Mouse (Mus musculus) liver, adult 2 months (tissue): ENCODE measurements around the gene Fryl. TPM values are rescaled to one million over a fixed set of nuclear protein-coding genes. Genes with fewer than 3 reads are reported as not detected.

ENCODE experiments used
- DNase-seq: peaks from one replicate; pipeline ENCODE4 v3.0.0-alpha.2; 2011; ENCODE audit warnings: low read depth, low spot score; ENCODE audit errors: extremely low read depth
- H3K27ac ChIP-seq: fragments of 200-500 bp; replicated peaks from 2 replicates; pipeline ENCODE4 v1.5.1; 2012; ENCODE audit warnings: low read depth, mild to moderate bottlenecking, control low read depth, inconsistent platforms, low read length; ENCODE audit not compliant: insufficient read depth
- H3K27me3 ChIP-seq: fragments of 200-500 bp; 2 replicates; pipeline ENCODE4 v1.6.1; 2012; ENCODE audit warnings: mild to moderate bottlenecking, moderate library complexity, low read length, inconsistent platforms; ENCODE audit not compliant: control insufficient read depth, insufficient read depth
- H3K36me3 ChIP-seq: fragments of 200-500 bp; 2 replicates; pipeline ENCODE4 v1.6.1; 2012; ENCODE audit warnings: low read length, inconsistent platforms; ENCODE audit not compliant: control insufficient read depth, insufficient read depth
- H3K4me1 ChIP-seq: fragments of 200-500 bp; 2 replicates; pipeline ENCODE4 v1.6.1; 2011; ENCODE audit warnings: low read length; ENCODE audit not compliant: control insufficient read depth, insufficient read depth
- H3K4me3 ChIP-seq: fragments of 200-500 bp; 2 replicates; pipeline ENCODE4 v1.5.1; 2011; ENCODE audit warnings: low read depth, mild to moderate bottlenecking, control low read depth, low read length, moderate library complexity; ENCODE audit not compliant: insufficient read depth
- H3K79me2 ChIP-seq: fragments of 200-500 bp; 2 replicates; pipeline ENCODE4 v1.6.1; 2012; ENCODE audit warnings: inconsistent platforms, mild to moderate bottlenecking, low read length, moderate library complexity; ENCODE audit not compliant: control insufficient read depth, insufficient read depth
- H3K9ac ChIP-seq: fragments of 200-500 bp; 2 replicates; pipeline ENCODE4 v1.6.1; 2012; ENCODE audit warnings: low read depth, mild to moderate bottlenecking, control low read depth, inconsistent platforms, low read length
- CTCF ChIP-seq: fragments of 200-500 bp; IDR thresholded peaks from 2 replicates; pipeline ENCODE4 v1.5.1; 2011; ENCODE audit warnings: low read depth, low read length, control low read depth
- POLR2A ChIP-seq: fragments of 200-500 bp; IDR thresholded peaks from 2 replicates; pipeline ENCODE4 v1.6.1; 2011; ENCODE audit warnings: low read length, control low read depth; ENCODE audit not compliant: insufficient read depth; ENCODE audit errors: extremely low read depth
- WGBS: fragments of 180-500 bp; shearing (Covaris S2); methylation state at CpG from one replicate; pipeline ENCODE4 v1.1.7; 2018; 5-methylcytosine and 5-hydroxymethylcytosine counted together
- polyA plus RNA-seq: library from polyadenylated mRNA; depleted of rRNA; stranded (reverse); fragments of >200 nt; gene quantifications from 2 replicates; pipeline ENCODE4 v1.2.3, GENCODE M21; 2012
- total RNA-seq: library from RNA; depleted of rRNA; stranded (reverse); fragments of >200 nt; gene quantifications from 2 replicates; pipeline ENCODE4 v1.2.3, GENCODE M21; 2014

Gene Fryl
- total and polyA plus RNA-seq, 2 experiments: 9.5 to 18.7 TPM

DNA sequence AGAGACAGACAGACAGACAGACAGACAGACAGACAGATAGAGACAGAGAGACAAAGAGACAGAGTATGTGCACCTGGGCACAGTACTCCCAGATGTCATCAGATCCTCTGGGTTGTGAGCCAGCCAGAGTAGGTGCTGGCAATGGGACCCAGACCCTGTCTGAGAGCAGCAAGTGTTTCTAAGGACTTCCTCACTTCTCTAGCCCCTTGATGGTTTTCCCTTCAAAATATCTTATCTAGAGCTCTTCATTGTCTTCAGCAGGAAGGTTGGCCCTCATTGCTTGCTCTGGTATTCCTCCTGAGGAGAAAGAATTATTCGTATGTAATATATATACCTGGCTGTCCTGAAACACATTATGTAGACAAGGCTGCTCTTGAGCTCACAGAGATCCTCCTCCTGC lies 263.9 kb downstream of the Fryl start:
- H3K27ac ChIP-seq: no peak overlapping the region
- 78% methylated on average over 1 of the region's 1 CpGs for WGBS
- no peak overlapping the region for H3K4me3 ChIP-seq
- TF ChIP-seq CTCF (no peak), POLR2A (no peak)
- DNase-seq: no peak
- no peaks in the 10 kb centered on the region for H3K36me3 ChIP-seq
- no peaks in the 10 kb centered on the region for H3K27me3 ChIP-seq
- no peaks in the 10 kb centered on the region for H3K4me1 ChIP-seq
- no peak overlapping the region for H3K9ac ChIP-seq
- H3K79me2 ChIP-seq: no peaks in the 10 kb centered on the region

DNA sequence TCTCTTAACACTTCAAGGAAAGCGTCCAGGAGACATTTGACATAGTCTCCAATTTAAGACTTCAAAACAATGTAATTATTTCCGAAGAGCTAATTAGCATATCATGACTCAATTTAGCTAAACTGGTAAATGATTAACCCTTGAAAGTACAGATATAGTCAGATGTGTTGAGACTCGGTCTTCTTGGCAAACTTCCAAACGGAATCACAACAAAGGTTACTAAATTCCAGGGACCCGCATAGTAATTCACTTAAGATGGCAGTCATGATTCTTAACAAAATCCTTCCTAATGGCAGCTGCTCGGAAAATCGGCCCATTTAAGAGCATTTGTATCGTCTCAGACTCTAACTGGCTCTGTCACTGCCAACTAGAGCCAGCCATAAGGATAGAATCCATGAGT lies 266.7 kb downstream of the Fryl start:
- Histone ChIP-seq H3K9ac (no peak overlapping the region), H3K27ac (no peak overlapping the region), H3K4me1 (no peaks in the 10 kb centered on the region), H3K4me3 (no peak overlapping the region), H3K36me3 (no peaks in the 10 kb centered on the region), H3K27me3 (no peaks in the 10 kb centered on the region), H3K79me2 (no peaks in the 10 kb centered on the region)
- no peak for DNase-seq
- 68% methylated on average over 8 of the region's 8 CpGs for WGBS
- TF ChIP-seq POLR2A (no peak), CTCF (no peak)

DNA sequence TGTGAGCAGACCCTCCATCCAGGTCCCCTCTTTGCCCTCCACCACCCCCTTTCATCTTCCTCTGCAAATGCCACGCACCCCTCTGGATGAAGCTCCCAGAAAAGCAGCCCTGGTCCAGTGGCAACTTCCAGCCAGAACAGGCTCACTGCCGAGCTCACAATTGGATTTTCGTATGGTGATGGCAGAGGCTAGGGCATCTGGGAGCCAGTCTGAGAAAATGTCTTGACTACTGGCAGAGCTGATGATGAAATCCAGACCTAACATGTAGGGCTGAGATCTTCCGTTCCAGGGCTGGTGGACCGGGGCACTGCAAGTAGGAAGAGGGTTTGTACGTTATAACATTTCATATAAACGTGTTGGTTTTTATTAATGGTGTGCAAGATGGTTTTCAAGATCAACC lies 268.6 kb downstream of the Fryl start:
- no peak for TF ChIP-seq POLR2A
- TF ChIP-seq CTCF: no peak
- H3K9ac ChIP-seq: no peak overlapping the region
- H3K4me1 ChIP-seq: no peaks in the 10 kb centered on the region
- 92% methylated on average over 7 of the region's 7 CpGs for WGBS
- no peak for DNase-seq
- H3K79me2 ChIP-seq: no peaks in the 10 kb centered on the region
- H3K27me3 ChIP-seq: no peaks in the 10 kb centered on the region
- no peak overlapping the region for H3K27ac ChIP-seq
- no peaks in the 10 kb centered on the region for H3K36me3 ChIP-seq
- no peak overlapping the region for H3K4me3 ChIP-seq

DNA sequence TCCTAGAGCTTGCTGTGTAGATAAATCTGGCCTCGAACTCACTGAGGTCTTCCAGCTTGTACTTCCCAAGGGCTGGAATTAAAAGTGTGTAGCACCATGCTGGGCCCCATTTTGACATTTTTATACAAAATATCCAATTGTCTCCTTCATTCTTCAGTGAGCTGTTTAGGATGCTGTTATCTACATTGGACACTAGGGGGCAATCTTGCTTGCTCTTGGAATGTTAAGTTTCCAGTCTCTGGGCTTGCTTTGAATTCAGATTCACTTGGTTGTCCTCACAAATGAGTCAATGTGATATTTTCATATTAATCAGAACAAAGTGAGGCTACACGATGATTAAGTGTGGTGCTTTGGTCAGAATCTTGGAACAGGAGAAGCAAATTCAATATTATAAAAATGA lies 272.3 kb downstream of the Fryl start:
- 4% methylated on average over 2 of the region's 2 CpGs for WGBS
- H3K79me2 ChIP-seq: no peaks in the 10 kb centered on the region
- no peak overlapping the region for H3K4me3 ChIP-seq
- DNase-seq: peak; percentile 45
- no peak for TF ChIP-seq POLR2A
- peak; percentile 48 for TF ChIP-seq CTCF
- H3K9ac ChIP-seq: no peak overlapping the region
- peaks cover 7% of the 10 kb centered on the region for H3K36me3 ChIP-seq
- H3K27ac ChIP-seq: no peak overlapping the region
- H3K27me3 ChIP-seq: no peaks in the 10 kb centered on the region
- no peaks in the 10 kb centered on the region for H3K4me1 ChIP-seq

DNA sequence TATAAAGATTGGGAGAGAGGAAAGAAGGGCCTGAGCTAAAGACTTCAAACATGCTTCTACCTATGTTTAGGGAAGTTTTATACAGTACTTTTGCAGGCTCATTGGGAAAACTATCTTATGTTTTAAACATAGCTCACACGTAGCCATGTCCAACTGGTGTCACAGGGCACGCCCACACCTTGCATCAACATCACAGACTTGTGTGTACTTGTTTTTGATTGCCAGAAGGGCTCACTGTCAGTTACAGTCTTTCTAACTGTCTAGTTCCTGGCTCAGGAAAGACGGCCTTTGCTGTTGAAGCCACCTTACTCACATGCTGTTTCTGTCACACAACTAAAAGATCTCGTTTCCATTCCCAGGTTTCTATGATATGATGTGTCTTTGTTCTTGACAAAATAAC lies 279.9 kb downstream of the Fryl start:
- WGBS: 74% methylated on average over 4 of the region's 4 CpGs
- DNase-seq: no peak
- Histone ChIP-seq H3K4me1 (no peaks in the 10 kb centered on the region), H3K27me3 (no peaks in the 10 kb centered on the region), H3K79me2 (no peaks in the 10 kb centered on the region), H3K9ac (no peak overlapping the region), H3K4me3 (no peak overlapping the region), H3K27ac (no peak overlapping the region), H3K36me3 (peaks cover 39% of the 10 kb centered on the region)
- TF ChIP-seq POLR2A (no peak), CTCF (no peak)

DNA sequence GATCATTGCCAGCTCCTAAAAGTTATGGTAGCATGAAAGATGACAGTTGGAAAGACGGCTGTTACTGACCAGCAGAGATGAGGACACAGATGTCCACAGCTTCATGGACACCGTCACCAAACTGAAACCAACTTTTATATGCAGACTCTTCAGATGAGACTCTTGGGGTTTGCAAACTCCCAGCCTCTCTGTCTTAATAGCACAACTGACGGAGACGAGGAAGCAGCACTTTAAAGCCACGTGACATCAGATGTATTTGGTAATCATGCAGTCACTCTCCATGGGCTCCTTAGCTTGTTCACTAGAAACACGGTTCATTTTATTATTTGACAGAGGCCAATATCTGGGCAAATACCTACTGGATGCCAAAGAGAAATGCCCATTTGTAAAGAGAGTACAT lies 280.4 kb downstream of the Fryl start:
- DNase-seq: no peak
- Histone ChIP-seq H3K4me1 (no peaks in the 10 kb centered on the region), H3K9ac (no peak overlapping the region), H3K27me3 (no peaks in the 10 kb centered on the region), H3K27ac (no peak overlapping the region), H3K79me2 (no peaks in the 10 kb centered on the region), H3K4me3 (no peak overlapping the region), H3K36me3 (peaks cover 39% of the 10 kb centered on the region)
- TF ChIP-seq POLR2A (no peak), CTCF (no peak)
- 93% methylated on average over 6 of the region's 6 CpGs for WGBS
